Mouse (Mus musculus): ENCODE results near the gene Lyzl4. TPM values are rescaled to one million over a fixed set of nuclear protein-coding genes. Genes with fewer than 3 reads are reported as not detected.
A peak's percentile ranks its signal among the peaks of the same experiment; 100 is the strongest.
"Not testable (repeated sequence)": the region's sequence is repeated elsewhere in the genome, so short reads cannot be mapped to it uniquely, and the experiment has no call there.

The Lyzl4 gene
- total and polyA plus RNA-seq, 2 experiments from 2014 or later, result 0.46 TPM; not detected in 1

DNA sequence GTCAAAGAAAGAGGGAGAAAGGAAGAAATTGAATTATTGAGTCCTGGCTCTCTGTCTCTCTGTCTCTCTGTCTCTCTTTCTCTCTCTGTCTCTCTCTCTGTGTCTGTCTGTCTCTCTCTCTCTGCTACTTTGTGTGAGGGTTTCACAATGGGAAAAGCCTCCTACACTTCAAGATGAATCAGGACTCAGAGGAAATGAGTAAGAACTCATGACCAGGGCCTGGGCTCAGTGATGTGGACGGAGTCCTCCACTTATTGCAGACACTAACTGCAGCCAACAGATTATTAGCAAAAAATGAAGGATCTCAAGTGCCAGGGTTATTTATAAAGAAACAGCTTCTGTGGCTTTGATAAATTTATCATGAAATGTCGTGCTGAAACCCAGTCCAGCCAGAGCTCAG lies 43.8 kb downstream of the Lyzl4 start:
- no peak for TF ChIP-seq CTCF (IDR thresholded peaks at IDR 0.05; ENCODE audit: low read depth)
- H3K4me2 ChIP-seq (ENCODE audit: low read depth, low read length), result no peak overlapping the region
- no peak overlapping the region for H3K4me3 ChIP-seq (ENCODE audit: low read length)
- no peaks in the 10 kb centered on the region for H3K27me3 ChIP-seq (ENCODE audit: insufficient read depth, low read length)
- no peaks in the 10 kb centered on the region for H3K9me3 ChIP-seq (ENCODE audit: low read length)
- H3K9ac ChIP-seq (replicated peaks; ENCODE audit: low read length), result no peak overlapping the region
- H3K27ac ChIP-seq, result no peak overlapping the region
- H3K36me3 ChIP-seq (ENCODE audit: insufficient read depth, low read length), result no peaks in the 10 kb centered on the region
- H3K4me1 ChIP-seq (ENCODE audit: insufficient read depth, low read length), result no peaks in the 10 kb centered on the region; the same call in 1 of the 2 replicates
- 79% methylated on average over 2 of the region's 2 CpGs for WGBS
- no peak for ATAC-seq
- no peak for DNase-seq (ENCODE audit: low spot score)

DNA sequence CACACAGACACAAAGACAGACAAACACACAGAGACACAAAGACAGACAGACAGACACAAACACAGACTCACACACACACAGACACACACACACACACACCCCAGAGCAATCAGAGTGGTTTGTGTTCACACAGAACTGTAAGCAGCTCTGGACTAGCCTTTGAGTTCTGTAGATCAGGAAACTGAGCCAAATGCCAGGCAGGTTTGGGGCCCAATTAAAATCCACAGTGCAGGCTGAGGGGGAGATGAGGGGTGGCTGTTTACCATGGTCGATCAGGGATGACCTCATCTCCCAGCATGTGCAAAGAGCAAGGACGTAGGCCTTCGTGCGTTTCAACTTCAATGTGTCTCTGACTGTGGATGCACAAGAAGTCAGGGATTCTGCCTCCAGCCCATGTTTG lies 47.1 kb downstream of the Lyzl4 start:
- no peak for ATAC-seq
- no peak for DNase-seq (ENCODE audit: low spot score)
- H3K27me3 ChIP-seq (ENCODE audit: insufficient read depth, low read length), result no peaks in the 10 kb centered on the region
- TF ChIP-seq CTCF (IDR thresholded peaks at IDR 0.05; ENCODE audit: low read depth), result no peak
- WGBS, result 42% methylated on average over 4 of the region's 4 CpGs
- H3K27ac ChIP-seq, result no peak overlapping the region
- H3K4me1 ChIP-seq (ENCODE audit: insufficient read depth, low read length), result no peaks in the 10 kb centered on the region; the same call in 1 of the 2 replicates
- H3K9me3 ChIP-seq (ENCODE audit: low read length), result no peaks in the 10 kb centered on the region
- H3K36me3 ChIP-seq (ENCODE audit: insufficient read depth, low read length), result no peaks in the 10 kb centered on the region
- H3K4me2 ChIP-seq (ENCODE audit: low read depth, low read length), result no peak overlapping the region
- no peak overlapping the region for H3K4me3 ChIP-seq (ENCODE audit: low read length)
- H3K9ac ChIP-seq (replicated peaks; ENCODE audit: low read length), result no peak overlapping the region

DNA sequence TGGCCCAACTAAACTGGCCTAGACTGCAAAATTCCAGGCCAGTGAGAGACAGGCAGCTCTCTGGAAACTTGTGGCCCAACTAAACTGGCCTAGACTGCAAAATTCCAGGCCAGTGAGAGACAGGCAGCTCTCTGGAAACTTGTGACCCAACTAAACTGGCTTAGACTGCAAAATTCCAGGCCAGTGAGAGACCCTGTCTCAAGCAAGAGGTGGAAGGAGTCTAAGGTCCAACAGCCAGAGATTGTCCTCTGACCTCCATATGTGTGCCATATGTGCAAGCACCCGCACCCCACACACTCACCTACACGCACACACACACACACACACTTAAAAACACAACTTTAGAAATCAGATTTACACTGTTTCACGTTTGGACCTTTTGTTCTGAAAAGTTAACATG lies 48.1 kb downstream of the Lyzl4 start:
- H3K27ac ChIP-seq; H3K4me3 ChIP-seq (ENCODE audit: low read length); H3K9me3 ChIP-seq (ENCODE audit: low read length); ATAC-seq; H3K36me3 ChIP-seq (ENCODE audit: insufficient read depth, low read length); H3K27me3 ChIP-seq (ENCODE audit: insufficient read depth, low read length); H3K4me2 ChIP-seq (ENCODE audit: low read depth, low read length); H3K4me1 ChIP-seq (ENCODE audit: insufficient read depth, low read length); H3K9ac ChIP-seq (replicated peaks; ENCODE audit: low read length); DNase-seq (ENCODE audit: low spot score): not testable (repeated sequence)
- 86% methylated on average over 3 of the region's 3 CpGs for WGBS

DNA sequence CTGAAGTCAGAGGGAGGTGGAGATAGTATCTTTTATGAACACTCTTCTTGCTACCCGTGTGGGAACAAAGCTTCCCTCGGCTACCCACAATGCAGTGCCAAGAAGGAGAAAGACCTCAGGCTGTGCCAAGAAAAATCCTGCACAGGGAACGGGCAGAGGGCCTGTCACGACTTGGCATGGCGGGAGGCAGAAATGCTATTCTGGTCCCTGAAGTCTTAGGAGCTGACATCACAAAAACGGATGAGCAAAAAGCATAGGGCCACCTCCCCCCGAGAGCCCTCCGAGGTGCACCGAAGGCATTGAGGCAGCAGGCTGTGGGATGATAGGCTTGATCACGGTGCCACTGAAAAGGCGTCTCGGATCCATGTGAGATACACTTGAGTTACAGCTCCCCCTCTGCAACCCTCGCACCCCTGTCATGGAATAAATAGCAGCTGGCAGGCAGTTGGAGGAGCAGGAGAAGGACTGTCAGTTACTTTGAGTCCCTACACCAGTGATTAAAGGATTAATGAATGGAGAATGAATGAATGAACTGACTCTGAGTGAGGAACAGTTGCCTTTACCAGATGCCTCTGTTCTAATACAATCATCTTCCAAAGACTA lies 48.8 kb downstream of the Lyzl4 start:
- Histone ChIP-seq H3K4me2 (ENCODE audit: low read depth, low read length) (no peak overlapping the region), H3K9me3 (ENCODE audit: low read length) (no peaks in the 10 kb centered on the region), H3K9ac (replicated peaks; ENCODE audit: low read length) (no peak overlapping the region), H3K27ac (no peak overlapping the region), H3K4me3 (ENCODE audit: low read length) (no peak overlapping the region), H3K36me3 (ENCODE audit: insufficient read depth, low read length) (no peaks in the 10 kb centered on the region), H3K27me3 (ENCODE audit: insufficient read depth, low read length) (no peaks in the 10 kb centered on the region), H3K4me1 (ENCODE audit: insufficient read depth, low read length) (no peaks in the 10 kb centered on the region; the same call in 1 of the 2 replicates)
- ATAC-seq (no peak), DNase-seq (ENCODE audit: low spot score) (no peak)
- TF ChIP-seq CTCF (IDR thresholded peaks at IDR 0.05; ENCODE audit: low read depth), result no peak
- WGBS, result 47% methylated on average over 13 of the region's 13 CpGs

DNA sequence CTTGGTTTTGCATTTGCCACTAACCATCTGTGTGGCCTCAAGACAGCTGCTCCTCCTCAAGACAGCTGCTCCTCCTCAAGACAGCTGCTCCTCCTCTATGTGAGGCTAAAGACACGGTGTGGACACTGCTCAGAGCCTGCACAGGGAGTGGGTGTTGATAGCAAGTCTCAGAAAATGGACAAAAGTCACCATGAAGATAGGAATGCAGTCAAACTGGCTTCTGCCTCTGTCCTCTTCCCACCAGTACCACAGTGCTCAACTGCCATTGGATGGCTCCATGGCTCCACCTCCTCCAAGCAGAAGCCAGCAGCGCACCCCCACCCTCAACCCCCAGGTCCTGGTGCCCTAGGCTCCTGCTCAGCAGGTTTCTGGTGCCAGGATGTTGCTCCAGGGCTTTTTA lies 52.4 kb downstream of the Lyzl4 start:
- no peaks in the 10 kb centered on the region for H3K36me3 ChIP-seq (ENCODE audit: insufficient read depth, low read length)
- no peaks in the 10 kb centered on the region for H3K27me3 ChIP-seq (ENCODE audit: insufficient read depth, low read length)
- DNase-seq (ENCODE audit: low spot score) (no peak), ATAC-seq (peak; percentile 72)
- H3K4me2 ChIP-seq (ENCODE audit: low read depth, low read length), result no peak overlapping the region
- peak overlapping the region; percentile 12; the same call in 1 of the 2 replicates for H3K27ac ChIP-seq
- no peak for TF ChIP-seq CTCF (IDR thresholded peaks at IDR 0.05; ENCODE audit: low read depth)
- no peak overlapping the region for H3K4me3 ChIP-seq (ENCODE audit: low read length)
- no peaks in the 10 kb centered on the region for H3K4me1 ChIP-seq (ENCODE audit: insufficient read depth, low read length)
- no peak overlapping the region for H3K9ac ChIP-seq (replicated peaks; ENCODE audit: low read length)
- H3K9me3 ChIP-seq (ENCODE audit: low read length), result no peaks in the 10 kb centered on the region
- WGBS, result 43% methylated on average over 2 of the region's 2 CpGs

DNA sequence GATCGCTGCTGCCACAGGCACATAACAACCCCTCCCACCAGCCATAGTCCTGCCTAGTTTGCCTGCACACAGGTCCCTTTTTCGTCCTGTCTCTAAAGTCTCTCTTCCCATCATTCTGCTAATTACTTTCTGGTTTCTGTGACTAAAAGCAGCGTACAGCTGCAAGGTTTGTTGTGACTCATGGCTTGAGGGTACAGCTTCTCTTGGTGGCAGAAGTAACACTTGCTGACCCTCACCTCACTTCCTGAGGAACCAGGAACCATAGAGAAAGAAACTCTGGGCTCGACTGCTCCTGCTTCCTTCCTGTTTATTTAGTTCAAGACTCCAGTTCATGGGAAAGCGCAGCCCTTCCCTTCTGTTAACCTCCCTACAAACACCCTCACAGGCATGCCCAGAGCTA lies 67.5 kb downstream of the Lyzl4 start:
- H3K36me3 ChIP-seq (ENCODE audit: insufficient read depth, low read length), result no peaks in the 10 kb centered on the region
- H3K4me2 ChIP-seq (ENCODE audit: low read depth, low read length), result no peak overlapping the region
- no peaks in the 10 kb centered on the region for H3K27me3 ChIP-seq (ENCODE audit: insufficient read depth, low read length)
- WGBS, result 71% methylated on average over 5 of the region's 5 CpGs
- no peak for TF ChIP-seq CTCF (IDR thresholded peaks at IDR 0.05; ENCODE audit: low read depth)
- H3K9me3 ChIP-seq (ENCODE audit: low read length), result no peaks in the 10 kb centered on the region
- no peak overlapping the region for H3K9ac ChIP-seq (replicated peaks; ENCODE audit: low read length)
- no peak for ATAC-seq
- H3K4me3 ChIP-seq (ENCODE audit: low read length), result no peak overlapping the region
- no peaks in the 10 kb centered on the region for H3K4me1 ChIP-seq (ENCODE audit: insufficient read depth, low read length)
- no peak for DNase-seq (ENCODE audit: low spot score)
- no peak overlapping the region for H3K27ac ChIP-seq

DNA sequence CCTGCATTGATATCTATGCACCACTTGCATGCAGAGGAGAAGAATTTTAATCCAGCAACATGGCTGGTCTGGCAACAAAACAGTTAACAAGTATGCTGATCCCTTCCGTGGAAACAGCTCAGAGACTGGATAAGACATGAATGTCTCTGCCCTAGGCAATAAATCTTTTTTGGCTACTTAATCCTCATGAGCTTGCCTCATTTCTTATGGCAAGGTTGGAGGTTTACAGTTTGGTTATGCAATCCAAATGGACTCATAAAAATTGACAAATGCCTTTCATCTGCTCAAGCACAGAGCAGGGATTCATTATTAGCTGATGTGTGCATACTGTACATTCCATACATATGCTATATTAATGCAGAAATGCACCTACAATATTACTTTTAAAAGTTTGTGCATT lies 73.4 kb downstream of the Lyzl4 start:
- Histone ChIP-seq H3K27me3 (ENCODE audit: insufficient read depth, low read length) (no peaks in the 10 kb centered on the region), H3K27ac (no peak overlapping the region), H3K4me2 (ENCODE audit: low read depth, low read length) (no peak overlapping the region), H3K9me3 (ENCODE audit: low read length) (no peaks in the 10 kb centered on the region), H3K4me1 (ENCODE audit: insufficient read depth, low read length) (no peaks in the 10 kb centered on the region), H3K9ac (replicated peaks; ENCODE audit: low read length) (no peak overlapping the region), H3K36me3 (ENCODE audit: insufficient read depth, low read length) (no peaks in the 10 kb centered on the region), H3K4me3 (ENCODE audit: low read length) (no peak overlapping the region)
- no peak for TF ChIP-seq CTCF (IDR thresholded peaks at IDR 0.05; ENCODE audit: low read depth)
- WGBS, result 13% methylated on average over 1 of the region's 1 CpGs
- ATAC-seq (no peak), DNase-seq (ENCODE audit: low spot score) (no peak)
